Mouse (Mus musculus) lung, adult 2 months (tissue): ENCODE data around the gene Olfr66. TPM values are rescaled to one million over a fixed set of nuclear protein-coding genes. Genes with fewer than 3 reads are reported as not detected.

ENCODE experiments used
- DNase-seq: peaks from one replicate; pipeline ENCODE4 v3.0.0; 2022
- H3K4me1 ChIP-seq: fragments of 200-500 bp; 2 replicates; pipeline ENCODE4 v1.6.1; 2011; ENCODE audit warnings: low read length; ENCODE audit not compliant: control insufficient read depth, insufficient read depth
- H3K4me3 ChIP-seq: fragments of 200-500 bp; replicated peaks from 2 replicates; pipeline ENCODE3; 2011; ENCODE audit warnings: low read depth, mild to moderate bottlenecking, control low read depth, low read length; ENCODE audit errors: extremely low read depth
- CTCF ChIP-seq: fragments of 200-500 bp; IDR thresholded peaks from 2 replicates; pipeline ENCODE4 v1.5.1; 2011; ENCODE audit warnings: mild to moderate bottlenecking, low read length, control low read depth; ENCODE audit not compliant: insufficient read depth
- POLR2A ChIP-seq: fragments of 200-500 bp; IDR thresholded peaks from 2 replicates; pipeline ENCODE4 v1.6.1; 2011; ENCODE audit warnings: low read depth, mild to moderate bottlenecking, control low read depth, low read length, borderline replicate concordance; ENCODE audit errors: extremely low read depth
- WGBS: fragments of 180-500 bp; shearing (Covaris S2); methylation state at CpG from one replicate; pipeline ENCODE4 v1.1.7; 2018; 5-methylcytosine and 5-hydroxymethylcytosine counted together
- polyA plus RNA-seq: library from polyadenylated mRNA; depleted of rRNA; stranded (reverse); fragments of >200 nt; gene quantifications from 2 replicates; pipeline ENCODE4 v1.2.3, GENCODE M21; 2012; rRNA removed

Gene Olfr66
- polyA plus RNA-seq, 1 experiment: not detected

GRCm38 (mm10) chr7:103870667-103871066 is 15.4 kb downstream of the Olfr66 start:
- TF ChIP-seq CTCF: no peak
- no peak for TF ChIP-seq POLR2A
- no peak for DNase-seq
- Histone ChIP-seq H3K4me3 (no peak overlapping the region), H3K4me1 (no peaks in the 10 kb centered on the region)

- no peak overlapping the region for H3K4me3 ChIP-seq
Observed at GRCm38 (mm10) chr7:103865716-103866115, 20.3 kb downstream of the Olfr66 start.

GRCm38 (mm10) chr7:103861531-103861930 is 24.5 kb downstream of the Olfr66 start:
- H3K4me3 ChIP-seq: no peak overlapping the region
- 77% methylated on average over 3 of the region's 3 CpGs for WGBS
- no peak for DNase-seq

More at GRCm38 (mm10) chr7:103865716-103866115, 20.3 kb downstream of the Olfr66 start:
- no peaks in the 10 kb centered on the region for H3K4me1 ChIP-seq
- no peak for DNase-seq
- TF ChIP-seq CTCF (no peak), POLR2A (no peak)

GRCm38 (mm10) chr7:103860855-103861254 is 25.2 kb downstream of the Olfr66 start:
- DNase-seq: no peak
- WGBS: 29% methylated on average over 1 of the region's 1 CpGs
- H3K4me3 ChIP-seq: no peak overlapping the region
- H3K4me1 ChIP-seq: no peaks in the 10 kb centered on the region
- TF ChIP-seq CTCF: no peak
- no peak for TF ChIP-seq POLR2A

More at GRCm38 (mm10) chr7:103861531-103861930, 24.5 kb downstream of the Olfr66 start:
- TF ChIP-seq CTCF: no peak
- TF ChIP-seq POLR2A: no peak
- no peaks in the 10 kb centered on the region for H3K4me1 ChIP-seq

- WGBS: 39% methylated on average over 2 of the region's 2 CpGs
- Histone ChIP-seq H3K4me1 (no peaks in the 10 kb centered on the region), H3K4me3 (no peak overlapping the region)
- TF ChIP-seq CTCF (no peak), POLR2A (no peak)
- DNase-seq: no peak
Observed at GRCm38 (mm10) chr7:103859076-103859475, 27.0 kb downstream of the Olfr66 start.

- no peak overlapping the region for H3K4me3 ChIP-seq
- no peak for DNase-seq
- WGBS: 56% methylated on average over 1 of the region's 1 CpGs
- TF ChIP-seq POLR2A: no peak
- TF ChIP-seq CTCF: no peak
- no peaks in the 10 kb centered on the region for H3K4me1 ChIP-seq
Observed at GRCm38 (mm10) chr7:103854669-103855068, 31.4 kb downstream of the Olfr66 start.

- DNase-seq: no peak
- Histone ChIP-seq H3K4me3 (no peak within 1 kb of the TSS), H3K4me1 (no peaks in the 10 kb centered on the region)
- TF ChIP-seq CTCF (no peak), POLR2A (no peak)
- WGBS: 44% methylated on average over 2 of the region's 2 CpGs
Observed at GRCm38 (mm10) chr7:103853090-103853489, 33.0 kb downstream of the Olfr66 start, which contains the start of gene Hbb-y. Gene Hbb-y (minus strand): TSS chr7:103853216.

GRCm38 (mm10) chr7:103844525-103845325 is 41.3 kb downstream of the Olfr66 start:
- WGBS: 24% methylated on average over 1 of the region's 2 CpGs
- TF ChIP-seq POLR2A (no peak), CTCF (no peak)
- DNase-seq: no peak

GRCm38 (mm10) chr7:103843034-103843433 is 43.0 kb downstream of the Olfr66 start, which contains the start of gene Hbb-bh1:
Gene Hbb-bh1 (minus strand): TSS chr7:103843164.
- no peak for DNase-seq
- no peak for TF ChIP-seq CTCF
- TF ChIP-seq POLR2A: no peak
- Histone ChIP-seq H3K4me3 (no peak within 1 kb of the TSS), H3K4me1 (no peaks in the 10 kb centered on the region)
- WGBS: 72% methylated on average over 2 of the region's 2 CpGs

More at GRCm38 (mm10) chr7:103844525-103845325, 41.3 kb downstream of the Olfr66 start:
- no peak overlapping the region for H3K4me3 ChIP-seq
- H3K4me1 ChIP-seq: no peaks in the 10 kb centered on the region

GRCm38 (mm10) chr7:103840268-103840667 is 45.8 kb downstream of the Olfr66 start, which contains the start of gene Hbb-bh2:
Gene Hbb-bh2 (minus strand): TSS chr7:103840520.
- 66% methylated on average over 3 of the region's 3 CpGs for WGBS
- no peak within 1 kb of the TSS for H3K4me3 ChIP-seq
- DNase-seq: no peak
- TF ChIP-seq POLR2A: no peak
- TF ChIP-seq CTCF: no peak
- H3K4me1 ChIP-seq: no peaks in the 10 kb centered on the region

Other genes with a start within 250 kb of the Olfr66 start
- gene Olfr622, start 243.6 kb downstream of the Olfr66 start, polyA plus RNA-seq: not detected in 2 replicates
- not detected in 2 replicates for gene Olfr623, start 222.6 kb downstream of the Olfr66 start, polyA plus RNA-seq
- gene Olfr624, start 215.1 kb downstream of the Olfr66 start, polyA plus RNA-seq: not detected in 2 replicates
- not detected in 2 replicates for gene Olfr625-ps1, start 203.5 kb downstream of the Olfr66 start, polyA plus RNA-seq
- not detected in 2 replicates for gene Olfr243, start 171.6 kb downstream of the Olfr66 start, polyA plus RNA-seq
- not detected in 2 replicates for gene Olfr628, start 155.9 kb downstream of the Olfr66 start, polyA plus RNA-seq
- not detected in 2 replicates for gene Olfr629, start 141.3 kb downstream of the Olfr66 start, polyA plus RNA-seq
- not detected in 2 replicates for gene Olfr630, start 128.9 kb downstream of the Olfr66 start, polyA plus RNA-seq
- not detected in 2 replicates for gene Olfr69, start 114.7 kb downstream of the Olfr66 start, polyA plus RNA-seq
- not detected in 2 replicates for gene Olfr68, start 106.6 kb downstream of the Olfr66 start, polyA plus RNA-seq
- gene Olfr67, start 94.4 kb downstream of the Olfr66 start, polyA plus RNA-seq: not detected in 2 replicates
- 1,037 and 2,074 TPM in 2 replicates for gene Hbb-bt, start 72.3 kb downstream of the Olfr66 start, polyA plus RNA-seq
- gene Hbb-bs, start 58.2 kb downstream of the Olfr66 start, polyA plus RNA-seq: 9,354 and 20,945 TPM in 2 replicates
- gene Hbb-bh2, start 45.7 kb downstream of the Olfr66 start, polyA plus RNA-seq: not detected in 2 replicates
- gene Hbb-bh1, start 43.1 kb downstream of the Olfr66 start, polyA plus RNA-seq: not detected in 2 replicates
- 0.37 TPM in 1 of 2 replicates, not detected in the other for gene Hbb-y, start 33.0 kb downstream of the Olfr66 start, polyA plus RNA-seq
- not detected in 2 replicates for gene Olfr64, start 8.2 kb upstream of the Olfr66 start, polyA plus RNA-seq
- gene Olfr65, start 17.2 kb upstream of the Olfr66 start, polyA plus RNA-seq: not detected in 2 replicates
- not detected in 2 replicates for gene Olfr631, start 42.6 kb upstream of the Olfr66 start, polyA plus RNA-seq
- gene Olfr632, start 48.1 kb upstream of the Olfr66 start, polyA plus RNA-seq: not detected in 2 replicates
- not detected in 2 replicates for gene Olfr633, start 58.2 kb upstream of the Olfr66 start, polyA plus RNA-seq
- gene Olfr635, start 84.9 kb upstream of the Olfr66 start, polyA plus RNA-seq: not detected in 2 replicates
- not detected in 2 replicates for gene Olfr638, start 112.5 kb upstream of the Olfr66 start, polyA plus RNA-seq
- gene Olfr639, start 131.1 kb upstream of the Olfr66 start, polyA plus RNA-seq: not detected in 2 replicates
- gene Olfr640, start 139.3 kb upstream of the Olfr66 start, polyA plus RNA-seq: not detected in 2 replicates
- gene Olfr641, start 149.2 kb upstream of the Olfr66 start, polyA plus RNA-seq: not detected in 2 replicates
- not detected in 2 replicates for gene Olfr642, start 166.4 kb upstream of the Olfr66 start, polyA plus RNA-seq
- not detected in 2 replicates for gene 4930516K23Rik, start 175.2 kb upstream of the Olfr66 start, polyA plus RNA-seq
- not detected in 2 replicates for gene Olfr644, start 185.6 kb upstream of the Olfr66 start, polyA plus RNA-seq
- not detected in 2 replicates for gene Olfr645, start 199.2 kb upstream of the Olfr66 start, polyA plus RNA-seq
- gene Olfr646, start 218.6 kb upstream of the Olfr66 start, polyA plus RNA-seq: not detected in 2 replicates
- gene Ubqln5, start 243.6 kb upstream of the Olfr66 start, polyA plus RNA-seq: not detected in 2 replicates